10 mouse cellular contexts compared by ENCODE assay signal in genomic region chr12:112660576-112661326, GRCm38 (mm10). TPM values are rescaled to one million over a fixed set of nuclear protein-coding genes. Genes with fewer than 3 reads are reported as not detected.
DNase-seq lines count a peak whose midpoint lies in the region; ATAC-seq lines count a peak whose summit lies in the region.
"Had no signal": no experiment of that assay in that cellular context is flagged by ENCODE, and none has a peak within 500 bp of the region (broad histone marks: within the 10 kb centered on the region; RNA-seq: fewer than 3 reads in every experiment).

No protein-coding gene starts in this region.

- no peaks in the 10 kb centered on the region for H3K9me3 ChIP-seq in heart, embryonic 11.5 days (replicated peaks; ENCODE audit: control insufficient read depth, low read length)
- no peaks in the 10 kb centered on the region for H3K9me3 ChIP-seq in limb, embryonic 12.5 days

- no peak for DNase-seq in heart, adult 8-10 months (ENCODE audit: low spot score)
- peak; percentile 58 for DNase-seq in ovary, postnatal 14 days (ENCODE audit: low spot score)
- DNase-seq in ovary, postnatal 10 days (ENCODE audit: low spot score): no peak
- DNase-seq in retina, postnatal 1 day: peak; percentile 91
- DNase-seq in right cerebral cortex, postnatal 14 days: no peak
- DNase-seq in T-cell, adult 2 months (ENCODE audit: low spot score): no peak

- peak overlapping the region; percentile 4 for H3K9ac ChIP-seq in heart, embryonic 11.5 days (ENCODE audit: low read depth, low read length)
- H3K9ac ChIP-seq in limb, embryonic 12.5 days (replicated peaks): no peak overlapping the region; the same call in 1 of the 2 replicates
- H3K9ac ChIP-seq: liver, embryonic 14.5 days had no signal

- peak overlapping the region; percentile 92 for H3K27ac ChIP-seq in heart, embryonic 11.5 days (ENCODE audit: low read depth, low read length)
- H3K27ac ChIP-seq in limb, embryonic 12.5 days: peak overlapping the region; percentile 79
- H3K27ac ChIP-seq: liver, embryonic 14.5 days had no signal

- H3K4me1 ChIP-seq in heart, embryonic 11.5 days (ENCODE audit: control insufficient read depth, insufficient read depth, low read length): peaks cover 54% of the 10 kb centered on the region
- H3K4me1 ChIP-seq in limb, embryonic 12.5 days (replicated peaks): peaks cover 56% of the 10 kb centered on the region

- no peak overlapping the region for H3K4me3 ChIP-seq in heart, embryonic 11.5 days (ENCODE audit: low read depth, low read length)
- H3K4me3 ChIP-seq in limb, embryonic 12.5 days (replicated peaks): no peak overlapping the region

- WGBS in heart, embryonic 11.5 days (ENCODE audit: insufficient replicate concordance): 26% methylated on average over 5 of the region's 5 CpGs
- 43% methylated on average over 5 of the region's 5 CpGs for whole genome bisulfite sequencing in limb, embryonic 12.5 days

- peak overlapping the region; percentile 40 for H3K4me2 ChIP-seq in heart, embryonic 11.5 days
- H3K4me2 ChIP-seq in limb, embryonic 12.5 days: peak overlapping the region; percentile 21

- no peaks in the 10 kb centered on the region for H3K27me3 ChIP-seq in heart, embryonic 11.5 days (ENCODE audit: control insufficient read depth, insufficient read depth, low read length)
- no peaks in the 10 kb centered on the region for H3K27me3 ChIP-seq in limb, embryonic 12.5 days

- H3K36me3 ChIP-seq in heart, embryonic 11.5 days (ENCODE audit: control insufficient read depth, insufficient read depth, low read length): peaks cover 45% of the 10 kb centered on the region
- H3K36me3 ChIP-seq in limb, embryonic 12.5 days: peaks cover 99% of the 10 kb centered on the region

- peak; percentile 60 for ATAC-seq in heart, embryonic 11.5 days (replicated peaks; ENCODE audit: insufficient number of reproducible peaks, low FRiP score, low TSS enrichment)
- ATAC-seq in limb, embryonic 12.5 days (ENCODE audit: insufficient number of reproducible peaks, insufficient read depth, low FRiP score, low TSS enrichment, low read depth): peak; percentile 59
- ATAC-seq: activated CD4-positive, CD25-positive, alpha-beta regulatory T cell, adult 4 months had no signal

RNA-seq across cellular contexts. Expression of gene Akt1, which starts 13.9 kb away (rescaled TPM):
- polyA plus RNA-seq in heart, embryonic 11.5 days (2014; fragmentation: Nextera tagmentation; extraction: Ambion mirVana): 94.2 and 108 TPM in 2 replicates
- total RNA-seq in heart, adult 8-10 months (2022): 100 to 1,000 TPM; 161 to 195 (median 179) TPM
- 67.0 and 156 TPM in 2 replicates for polyA plus RNA-seq in limb, embryonic 12.5 days (2016; fragmentation: Nextera tagmentation; extraction: Ambion mirVana)

RNA-seq across cellular contexts. Expression of gene Siva1, which starts 16.3 kb away (rescaled TPM):
- polyA plus RNA-seq in heart, embryonic 11.5 days (2014; fragmentation: Nextera tagmentation; extraction: Ambion mirVana): 141 and 156 TPM in 2 replicates
- total RNA-seq in heart, adult 8-10 months (2022): 10 to 100 TPM; 28.3 to 35.2 (median 30.0) TPM
- polyA plus RNA-seq in limb, embryonic 12.5 days (2016; fragmentation: Nextera tagmentation; extraction: Ambion mirVana): 248 and 258 TPM in 2 replicates

RNA-seq across cellular contexts. Expression of gene Zbtb42, which starts 17.9 kb away (rescaled TPM):
- polyA plus RNA-seq in heart, embryonic 11.5 days (2014; fragmentation: Nextera tagmentation; extraction: Ambion mirVana): 2.8 and 4.2 TPM in 2 replicates
- total RNA-seq in heart, adult 8-10 months (2022): 1 to 10 TPM; 4.0 to 5.5 (median 4.9) TPM
- polyA plus RNA-seq in limb, embryonic 12.5 days (2016; fragmentation: Nextera tagmentation; extraction: Ambion mirVana): 1.4 and 2.7 TPM in 2 replicates

RNA-seq across cellular contexts. Expression of gene Adssl1, which starts 40.9 kb away (rescaled TPM):
- polyA plus RNA-seq in heart, embryonic 11.5 days (2014; fragmentation: Nextera tagmentation; extraction: Ambion mirVana): 73.3 and 75.2 TPM in 2 replicates
- total RNA-seq in heart, adult 8-10 months (2022): 100 to 1,000 TPM; 184 to 207 (median 193) TPM
- polyA plus RNA-seq in limb, embryonic 12.5 days (2016; fragmentation: Nextera tagmentation; extraction: Ambion mirVana): 9.2 and 10.0 TPM in 2 replicates

RNA-seq across cellular contexts. Expression of gene Cep170b, which starts 59.5 kb away (rescaled TPM):
- polyA plus RNA-seq in heart, embryonic 11.5 days (2014; fragmentation: Nextera tagmentation; extraction: Ambion mirVana): 2.6 and 3.1 TPM in 2 replicates
- total RNA-seq in heart, adult 8-10 months (2022): 10 to 100 TPM; 12.3 to 14.7 (median 13.4) TPM
- polyA plus RNA-seq in limb, embryonic 12.5 days (2016; fragmentation: Nextera tagmentation; extraction: Ambion mirVana): 17.8 and 18.8 TPM in 2 replicates

Comparison
In these comparisons a context has a peak if more than half of its experiments do, and no peak if none do; other contexts are left out.
1. DNase-seq: peak in ovary, postnatal 14 days (single experiment) and retina, postnatal 1 day (single experiment); none in heart, adult 8-10 months (single experiment), ovary, postnatal 10 days (single experiment), right cerebral cortex, postnatal 14 days (single experiment) and T-cell, adult 2 months (single experiment).